Mouse (Mus musculus) heart, embryonic 16.5 days (tissue): ENCODE data around the gene Luzp1. TPM values are rescaled to one million over a fixed set of nuclear protein-coding genes. Genes with fewer than 3 reads are reported as not detected.

ENCODE experiments used
- ATAC-seq: fragments of 200-750 bp; cut with Nextera tagmentation; replicated peaks from 2 replicates; pipeline ENCODE4 v1.8.0; 2017; ENCODE audit warnings: moderate number of reproducible peaks; ENCODE audit not compliant: insufficient read depth, low FRiP score; ENCODE audit errors: extremely low read depth
- H3K27ac ChIP-seq: fragments of 300-500 bp; sonication (generic); 2 replicates; pipeline ENCODE4 v1.5.1; 2014; ENCODE audit warnings: mild to moderate bottlenecking, low read length, control low read depth, moderate library complexity
- H3K27me3 ChIP-seq: fragments of 300-500 bp; sonication (generic); 2 replicates; pipeline ENCODE4 v1.6.1; 2014; ENCODE audit warnings: low read length, mixed read lengths; ENCODE audit not compliant: control insufficient read depth, insufficient read depth
- H3K36me3 ChIP-seq: fragments of 300-500 bp; sonication (generic); 2 replicates; pipeline ENCODE4 v1.6.1; 2014; ENCODE audit not compliant: control insufficient read depth, insufficient read depth
- H3K4me1 ChIP-seq: fragments of 300-500 bp; sonication (generic); 2 replicates; pipeline ENCODE4 v1.6.1; 2014; ENCODE audit warnings: low read length, mixed read lengths; ENCODE audit not compliant: control insufficient read depth, insufficient read depth
- H3K4me2 ChIP-seq: fragments of 300-500 bp; sonication (generic); 2 replicates; pipeline ENCODE4 v1.6.1; 2014; ENCODE audit warnings: low read depth, mild to moderate bottlenecking, control low read depth, low read length
- H3K4me3 ChIP-seq: fragments of 300-500 bp; sonication (generic); 2 replicates; pipeline ENCODE4 v1.5.1; 2014; ENCODE audit warnings: mild to moderate bottlenecking, control low read depth, low read length
- H3K9ac ChIP-seq: fragments of 300-500 bp; sonication (generic); 2 replicates; pipeline ENCODE4 v1.6.1; 2014; ENCODE audit warnings: low read length, control low read depth
- H3K9me3 ChIP-seq: fragments of 300-500 bp; sonication (generic); replicated peaks from 2 replicates; pipeline ENCODE4 v1.6.1; 2016; ENCODE audit warnings: low read length; ENCODE audit not compliant: control insufficient read depth
- WGBS: fragments of 180-500 bp; shearing (Covaris S2); extraction: QIAGEN DNeasy Blood & Tissue Kit; methylation state at CpG from one replicate; pipeline ENCODE4 v1.1.7; 2014; 5-methylcytosine and 5-hydroxymethylcytosine counted together
- polyA plus RNA-seq: library from polyadenylated mRNA; unstranded; fragments of >200 nt; fragmentation: Nextera tagmentation; extraction: Ambion mirVana; gene quantifications from 2 replicates; pipeline ENCODE4 v1.2.1, GENCODE M21; 2015

Gene Luzp1
- polyA plus RNA-seq, 1 experiment from 2014 or later, result 97.5 TPM

- no peak overlapping the region for H3K27ac ChIP-seq
- WGBS, result 73% methylated on average over 2 of the region's 2 CpGs
- no peaks in the 10 kb centered on the region; the same call in 1 of the 2 replicates for H3K9me3 ChIP-seq
- H3K9ac ChIP-seq, result peak overlapping the region; percentile 38
- no peaks in the 10 kb centered on the region for H3K27me3 ChIP-seq
- H3K36me3 ChIP-seq, result no peaks in the 10 kb centered on the region
- peak overlapping the region; percentile 77 for H3K4me2 ChIP-seq
- peak overlapping the region; percentile 100 for H3K4me3 ChIP-seq
- peaks cover 14% of the 10 kb centered on the region for H3K4me1 ChIP-seq
- ATAC-seq, result no peak
Observed at GRCm38 (mm10) chr4:136600536-136600935, 131.0 kb downstream of the Luzp1 start.

GRCm38 (mm10) chr4:136601476-136601875 is 131.9 kb downstream of the Luzp1 start:
- peaks cover 14% of the 10 kb centered on the region for H3K4me1 ChIP-seq
- ATAC-seq, result no peak
- H3K27ac ChIP-seq, result peak overlapping the region; percentile 90
- peak overlapping the region; percentile 100 for H3K4me3 ChIP-seq
- no peaks in the 10 kb centered on the region for H3K27me3 ChIP-seq
- H3K9me3 ChIP-seq, result no peaks in the 10 kb centered on the region; the same call in 1 of the 2 replicates
- no peaks in the 10 kb centered on the region for H3K36me3 ChIP-seq
- H3K9ac ChIP-seq, result peak overlapping the region; percentile 99
- H3K4me2 ChIP-seq, result peak overlapping the region; percentile 77
- WGBS, result 1% methylated on average over 13 of the region's 13 CpGs

- peak; percentile 72 for ATAC-seq
- Histone ChIP-seq H3K4me3 (peak overlapping the region; percentile 100), H3K27ac (peak overlapping the region; percentile 90), H3K36me3 (no peaks in the 10 kb centered on the region), H3K4me2 (peak overlapping the region; percentile 77), H3K4me1 (peaks cover 14% of the 10 kb centered on the region), H3K27me3 (no peaks in the 10 kb centered on the region), H3K9me3 (no peaks in the 10 kb centered on the region; the same call in 1 of the 2 replicates), H3K9ac (peak overlapping the region; percentile 99)
- under 1% methylated on average over 61 of the region's 68 CpGs for WGBS
Observed at GRCm38 (mm10) chr4:136602018-136602554, 132.5 kb downstream of the Luzp1 start.

GRCm38 (mm10) chr4:136602568-136602967 is 133.0 kb downstream of the Luzp1 start, which contains the start of gene Kdm1a:
Gene Kdm1a, minus strand, starts transcription at chr4:136602723.
- no peaks in the 10 kb centered on the region for H3K36me3 ChIP-seq
- H3K4me3 ChIP-seq, result peak within 1 kb of the TSS; percentile 100
- WGBS, result 0% methylated on average over 39 of the region's 45 CpGs
- no peaks in the 10 kb centered on the region for H3K27me3 ChIP-seq
- peaks cover 14% of the 10 kb centered on the region for H3K4me1 ChIP-seq
- peak within 1 kb of the TSS; percentile 90 for H3K27ac ChIP-seq
- H3K9me3 ChIP-seq, result no peaks in the 10 kb centered on the region; the same call in 1 of the 2 replicates
- peak within 1 kb of the TSS; percentile 99 for H3K9ac ChIP-seq
- peak; percentile 94 for ATAC-seq
- peak within 1 kb of the TSS; percentile 77 for H3K4me2 ChIP-seq

Other genes with a start within 250 kb of the Luzp1 start
- 54.9 and 57.5 TPM in 2 replicates for gene Tcea3, start 222.0 kb upstream of the Luzp1 start, polyA plus RNA-seq
- 20.0 and 22.0 TPM in 2 replicates for gene Zfp46, start 185.1 kb upstream of the Luzp1 start, polyA plus RNA-seq
- gene Hnrnpr, start 158.8 kb upstream of the Luzp1 start, polyA plus RNA-seq, result 95.6 and 95.8 TPM in 2 replicates
- gene Htr1d, start 46.2 kb upstream of the Luzp1 start, polyA plus RNA-seq, result 0.14 and 0.20 TPM in 2 replicates
- gene 6030445D17Rik, start 7.5 kb upstream of the Luzp1 start, polyA plus RNA-seq, result 0.32 TPM in 1 of 2 replicates, not detected in the other
- 19.3 and 22.5 TPM in 2 replicates for gene Kdm1a, start 133.0 kb downstream of the Luzp1 start, polyA plus RNA-seq
- gene Tex46, start 140.7 kb downstream of the Luzp1 start, polyA plus RNA-seq, result not detected in 2 replicates
- 0.04 TPM in 1 of 2 replicates, not detected in the other for gene Lactbl1, start 152.9 kb downstream of the Luzp1 start, polyA plus RNA-seq